Comparison of ENCODE assay signal across 7 mouse cellular contexts in genomic region chr7:71092825-71093224, GRCm38 (mm10).
"Had no signal": no experiment of that assay in that cellular context is flagged by ENCODE, and none has a peak within 500 bp of the region (broad histone marks: within the 10 kb centered on the region; RNA-seq: fewer than 3 reads in every experiment).

No protein-coding gene starts in this region.

- H3K4me2 ChIP-seq: limb, embryonic 12.5 days; midbrain, embryonic 12.5 days had no signal

- H3K4me1 ChIP-seq: limb, embryonic 12.5 days; midbrain, embryonic 12.5 days had no signal

- H3K9ac ChIP-seq: limb, embryonic 12.5 days; midbrain, embryonic 12.5 days had no signal

- ATAC-seq: midbrain, embryonic 16.5 days had no signal

- H3K27ac ChIP-seq: layer of hippocampus, adult 2 months; limb, embryonic 12.5 days; midbrain, embryonic 12.5 days; stomach, postnatal 0 days had no signal

- H3K27me3 ChIP-seq: limb, embryonic 12.5 days; midbrain, embryonic 12.5 days had no signal

- DNase-seq: right cerebral cortex, postnatal 25 days; thymus, postnatal 4 days had no signal

- H3K36me3 ChIP-seq: limb, embryonic 12.5 days; midbrain, embryonic 12.5 days had no signal

- H3K4me3 ChIP-seq: layer of hippocampus, adult 2 months; limb, embryonic 12.5 days; midbrain, embryonic 12.5 days had no signal

- H3K9me3 ChIP-seq: limb, embryonic 12.5 days; midbrain, embryonic 12.5 days had no signal
